Mouse (Mus musculus): ENCODE results near the gene Olfr649. TPM values are rescaled to one million over a fixed set of nuclear protein-coding genes. Genes with fewer than 3 reads are reported as not detected.

The Olfr649 gene
- total RNA-seq, 2 experiments from 2014 or later: 0.83 TPM; not detected in 1

Other genes with a start within 250 kb of the Olfr649 start
- gene Olfr635, start 224.8 kb downstream of the Olfr649 start, total RNA-seq (2015; ENCODE audit: low replicate concordance): not detected in 2 replicates
- gene Olfr635, start 224.8 kb downstream of the Olfr649 start, total RNA-seq (2017; ENCODE audit: low replicate concordance): not detected in 2 replicates
- gene Olfr638, start 197.2 kb downstream of the Olfr649 start, total RNA-seq (2015; ENCODE audit: low replicate concordance): not detected in 2 replicates
- gene Olfr638, start 197.2 kb downstream of the Olfr649 start, total RNA-seq (2017; ENCODE audit: low replicate concordance): not detected in 2 replicates
- not detected in 2 replicates for gene Olfr639, start 178.7 kb downstream of the Olfr649 start, total RNA-seq (2015; ENCODE audit: low replicate concordance)
- gene Olfr639, start 178.7 kb downstream of the Olfr649 start, total RNA-seq (2017; ENCODE audit: low replicate concordance): not detected in 2 replicates
- gene Olfr640, start 170.4 kb downstream of the Olfr649 start, total RNA-seq (2015; ENCODE audit: low replicate concordance): not detected in 2 replicates
- not detected in 2 replicates for gene Olfr640, start 170.4 kb downstream of the Olfr649 start, total RNA-seq (2017; ENCODE audit: low replicate concordance)
- not detected in 2 replicates for gene Olfr641, start 160.5 kb downstream of the Olfr649 start, total RNA-seq (2015; ENCODE audit: low replicate concordance)
- gene Olfr641, start 160.5 kb downstream of the Olfr649 start, total RNA-seq (2017; ENCODE audit: low replicate concordance): not detected in 2 replicates
- gene Olfr642, start 143.3 kb downstream of the Olfr649 start, total RNA-seq (2015; ENCODE audit: low replicate concordance): not detected in 2 replicates
- gene Olfr642, start 143.3 kb downstream of the Olfr649 start, total RNA-seq (2017; ENCODE audit: low replicate concordance): not detected in 2 replicates
- not detected in 2 replicates for gene 4930516K23Rik, start 134.5 kb downstream of the Olfr649 start, total RNA-seq (2015; ENCODE audit: low replicate concordance)
- gene 4930516K23Rik, start 134.5 kb downstream of the Olfr649 start, total RNA-seq (2017; ENCODE audit: low replicate concordance): not detected in 2 replicates
- not detected in 2 replicates for gene Olfr644, start 124.1 kb downstream of the Olfr649 start, total RNA-seq (2015; ENCODE audit: low replicate concordance)
- not detected in 2 replicates for gene Olfr644, start 124.1 kb downstream of the Olfr649 start, total RNA-seq (2017; ENCODE audit: low replicate concordance)
- gene Olfr645, start 110.5 kb downstream of the Olfr649 start, total RNA-seq (2015; ENCODE audit: low replicate concordance): not detected in 2 replicates
- not detected in 2 replicates for gene Olfr645, start 110.5 kb downstream of the Olfr649 start, total RNA-seq (2017; ENCODE audit: low replicate concordance)
- gene Olfr646, start 91.1 kb downstream of the Olfr649 start, total RNA-seq (2015; ENCODE audit: low replicate concordance): not detected in 2 replicates
- not detected in 2 replicates for gene Olfr646, start 91.1 kb downstream of the Olfr649 start, total RNA-seq (2017; ENCODE audit: low replicate concordance)
- gene Ubqln5, start 66.2 kb downstream of the Olfr649 start, total RNA-seq (2015; ENCODE audit: low replicate concordance): not detected in 2 replicates
- gene Ubqln5, start 66.2 kb downstream of the Olfr649 start, total RNA-seq (2017; ENCODE audit: low replicate concordance): not detected in 2 replicates
- not detected in 2 replicates for gene Olfr643, start 58.6 kb downstream of the Olfr649 start, total RNA-seq (2015; ENCODE audit: low replicate concordance)
- gene Olfr643, start 58.6 kb downstream of the Olfr649 start, total RNA-seq (2017; ENCODE audit: low replicate concordance): not detected in 2 replicates
- gene Ubqln3, start 52.7 kb downstream of the Olfr649 start, total RNA-seq (2015; ENCODE audit: low replicate concordance): not detected in 2 replicates
- not detected in 2 replicates for gene Ubqln3, start 52.7 kb downstream of the Olfr649 start, total RNA-seq (2017; ENCODE audit: low replicate concordance)
- not detected in 2 replicates for gene Ubqlnl, start 45.4 kb downstream of the Olfr649 start, total RNA-seq (2015; ENCODE audit: low replicate concordance)
- gene Ubqlnl, start 45.4 kb downstream of the Olfr649 start, total RNA-seq (2017; ENCODE audit: low replicate concordance): not detected in 2 replicates
- gene Olfm5, start 31.2 kb downstream of the Olfr649 start, total RNA-seq (2015; ENCODE audit: low replicate concordance): not detected in 2 replicates
- not detected in 2 replicates for gene Olfm5, start 31.2 kb downstream of the Olfr649 start, total RNA-seq (2017; ENCODE audit: low replicate concordance)
- gene Olfr648, start 12.6 kb downstream of the Olfr649 start, total RNA-seq (2015; ENCODE audit: low replicate concordance): 0.72 and 1.3 TPM in 2 replicates
- 0.68 TPM in 1 of 2 replicates, not detected in the other for gene Olfr648, start 12.6 kb downstream of the Olfr649 start, total RNA-seq (2017; ENCODE audit: low replicate concordance)
- gene Trim6, start 22.8 kb upstream of the Olfr649 start, total RNA-seq (2015; ENCODE audit: low replicate concordance): 1.7 TPM in 1 of 2 replicates, not detected in the other
- not detected in 2 replicates for gene Trim6, start 22.8 kb upstream of the Olfr649 start, total RNA-seq (2017; ENCODE audit: low replicate concordance)
- gene Trim34a, start 48.5 kb upstream of the Olfr649 start, total RNA-seq (2015; ENCODE audit: low replicate concordance): 9.0 and 11.7 TPM in 2 replicates
- 7.6 and 13.5 TPM in 2 replicates for gene Trim34a, start 48.5 kb upstream of the Olfr649 start, total RNA-seq (2017; ENCODE audit: low replicate concordance)
- 2.5 TPM in 1 of 2 replicates, not detected in the other for gene Trim5, start 92.1 kb upstream of the Olfr649 start, total RNA-seq (2015; ENCODE audit: low replicate concordance)
- 0.76 and 1.5 TPM in 2 replicates for gene Trim5, start 92.1 kb upstream of the Olfr649 start, total RNA-seq (2017; ENCODE audit: low replicate concordance)
- gene Trim12a, start 119.5 kb upstream of the Olfr649 start, total RNA-seq (2015; ENCODE audit: low replicate concordance): 31.0 and 59.5 TPM in 2 replicates
- gene Trim12a, start 119.5 kb upstream of the Olfr649 start, total RNA-seq (2017; ENCODE audit: low replicate concordance): 19.6 and 27.3 TPM in 2 replicates
- not detected in 2 replicates for gene Trim34b, start 133.5 kb upstream of the Olfr649 start, total RNA-seq (2015; ENCODE audit: low replicate concordance)
- gene Trim34b, start 133.5 kb upstream of the Olfr649 start, total RNA-seq (2017; ENCODE audit: low replicate concordance): not detected in 2 replicates
- gene Trim12c, start 157.4 kb upstream of the Olfr649 start, total RNA-seq (2015; ENCODE audit: low replicate concordance): 8.3 and 15.5 TPM in 2 replicates
- gene Trim12c, start 157.4 kb upstream of the Olfr649 start, total RNA-seq (2017; ENCODE audit: low replicate concordance): 11.5 and 22.8 TPM in 2 replicates
- gene Trim30b, start 173.9 kb upstream of the Olfr649 start, total RNA-seq (2015; ENCODE audit: low replicate concordance): 6.5 and 8.0 TPM in 2 replicates
- gene Trim30b, start 173.9 kb upstream of the Olfr649 start, total RNA-seq (2017; ENCODE audit: low replicate concordance): 1.3 and 2.7 TPM in 2 replicates
- gene Trim30c, start 204.9 kb upstream of the Olfr649 start, total RNA-seq (2015; ENCODE audit: low replicate concordance): not detected in 2 replicates
- gene Trim30c, start 204.9 kb upstream of the Olfr649 start, total RNA-seq (2017; ENCODE audit: low replicate concordance): 0.39 TPM in 1 of 2 replicates, not detected in the other